Mouse (Mus musculus): ENCODE data around the gene Olfr291.

Olfr291 gene

GRCm38 (mm10) chr7:84853253-84853652 lies at the start of gene Olfr291:
Gene Olfr291 (plus strand): TSS chr7:84853553.
- no peak for DNase-seq (ENCODE audit: low read depth, low spot score)

GRCm38 (mm10) chr7:84805224-84805623 lies 48.1 kb upstream of the Olfr291 start:
- peak; percentile 33 for DNase-seq (ENCODE audit: low read depth, low spot score)

GRCm38 (mm10) chr7:84806159-84806558 lies 47.2 kb upstream of the Olfr291 start:
- DNase-seq (ENCODE audit: low read depth, low spot score) = no peak

- DNase-seq (ENCODE audit: low read depth, low spot score) = no peak
These were observed 31.2 kb downstream of the Olfr291 start for GRCm38 (mm10) chr7:84884530-84884929.

Measured in CD4-positive, CD25-positive, alpha-beta regulatory T cell, adult 2 months (primary cell).